Mouse (Mus musculus): ENCODE measurements around the gene Cdr1. TPM values are rescaled to one million over a fixed set of nuclear protein-coding genes. Genes with fewer than 3 reads are reported as not detected.

The Cdr1 gene
- not detected for total RNA-seq (2021)
- long read RNA-seq, experiment 1: 0 reads
- long read RNA-seq, experiment 2: 0 reads

GRCm38 (mm10) chrX:61185458-61185857 is at the start of gene Cdr1:
TSS of gene Cdr1 (minus strand) at chrX:61185558.
- DNase-seq (ENCODE audit: low spot score): no peak

GRCm38 (mm10) chrX:61185869-61186268 is 511 bp upstream of the Cdr1 start:
- no peak for DNase-seq (ENCODE audit: low spot score)

- DNase-seq (ENCODE audit: low spot score): no peak
Observed at GRCm38 (mm10) chrX:61166519-61166918, 18.8 kb downstream of the Cdr1 start.

- no peak for DNase-seq (ENCODE audit: low spot score)
Observed at GRCm38 (mm10) chrX:61161249-61161648, 24.1 kb downstream of the Cdr1 start.

- no peak for DNase-seq (ENCODE audit: low spot score)
Observed at GRCm38 (mm10) chrX:61154657-61155256, 30.6 kb downstream of the Cdr1 start.

GRCm38 (mm10) chrX:61154246-61154645 is 31.1 kb downstream of the Cdr1 start:
- no peak for DNase-seq (ENCODE audit: low spot score)

GRCm38 (mm10) chrX:61146569-61146968 is 38.8 kb downstream of the Cdr1 start:
- DNase-seq (ENCODE audit: low spot score): no peak

- no peak for DNase-seq (ENCODE audit: low spot score)
Observed at GRCm38 (mm10) chrX:61145416-61145815, 39.9 kb downstream of the Cdr1 start.

GRCm38 (mm10) chrX:61134592-61134991 is 50.8 kb downstream of the Cdr1 start:
- DNase-seq (ENCODE audit: low spot score): no peak

Small RNA genes within 50 kb of the gene (microRNA-seq; reads per million reads assigned to microRNA genes)
- not detected for gene Gm24396
